Mouse (Mus musculus): ENCODE data around the gene Pgk1.

- TF ChIP-seq CTCF (IDR thresholded peaks at IDR 0.05; ENCODE audit: borderline replicate concordance, control insufficient read depth, extremely low read depth, insufficient read depth, low read length, poor library complexity): no peak
- no peak for TF ChIP-seq POLR2A (IDR thresholded peaks at IDR 0.05; ENCODE audit: control insufficient read depth, extremely low read depth, insufficient read depth, low read length, poor library complexity)
Observed at GRCm38 (mm10) chrX:106165089-106165488, 21.8 kb upstream of the Pgk1 start.

Measured in thymus, adult 2 months (tissue).